Mouse (Mus musculus) ovary, postnatal 14 days (tissue): Measurements from ENCODE around the gene Ddn.
"Not testable (repeated sequence)": the region's sequence is repeated elsewhere in the genome, so short reads cannot be mapped to it uniquely, and the experiment has no call there.

Source experiments
- DNase-seq: peaks from one replicate; pipeline ENCODE4 v3.0.0; 2022; ENCODE audit warnings: low spot score

The Ddn gene

GRCm38 (mm10) chr15:98830736-98831683 is 21.7 kb upstream of the Ddn start, which contains the start of gene Prkag1:
TSS of gene Prkag1 (minus strand) at chr15:98831521.
- DNase-seq, result peak; percentile 96

GRCm38 (mm10) chr15:98827611-98828011 is 18.3 kb upstream of the Ddn start:
- no peak for DNase-seq

DNA sequence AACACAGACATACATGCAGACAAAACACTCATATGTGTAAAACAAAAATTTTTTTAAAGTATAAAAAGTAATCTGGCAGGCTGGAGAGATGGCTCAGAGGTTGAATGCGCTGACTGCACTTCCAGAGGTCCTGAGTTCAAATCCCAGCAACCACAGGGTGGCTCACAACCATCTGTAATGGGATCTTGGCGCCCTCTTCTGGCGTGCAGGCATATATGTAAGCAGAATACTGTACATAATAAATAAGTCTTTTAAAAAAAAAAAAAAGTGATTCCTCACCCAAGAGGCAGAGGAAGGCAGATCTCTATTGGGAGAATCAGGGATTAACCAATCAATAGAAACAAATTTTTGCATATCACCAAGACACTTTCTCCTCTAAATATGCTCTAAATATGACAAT is 14.1 kb upstream of the Ddn start:
- no peak for DNase-seq

- no peak for DNase-seq
Measured at GRCm38 (mm10) chr15:98822147-98822546, 12.9 kb upstream of the Ddn start.

DNA sequence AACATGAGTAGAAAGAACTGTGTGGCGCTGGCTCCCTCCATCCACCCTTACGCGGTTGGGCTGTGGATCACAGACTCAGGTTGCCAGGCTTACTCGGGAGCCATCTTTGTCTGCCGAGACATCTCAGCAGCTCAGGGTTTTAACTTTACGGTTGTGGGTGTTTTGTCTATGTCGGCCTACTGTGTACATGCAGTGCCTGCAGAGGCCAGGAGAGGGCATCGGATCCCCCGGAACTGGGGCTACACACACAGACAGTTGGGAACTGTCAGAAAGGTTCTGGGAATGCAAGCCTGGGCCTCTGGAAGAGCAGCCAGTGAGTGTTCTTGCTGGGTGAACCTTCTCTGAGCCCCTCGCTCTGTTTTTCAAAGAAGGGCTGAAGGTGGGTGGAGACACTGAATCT is 12.1 kb upstream of the Ddn start:
- DNase-seq, result no peak

DNA sequence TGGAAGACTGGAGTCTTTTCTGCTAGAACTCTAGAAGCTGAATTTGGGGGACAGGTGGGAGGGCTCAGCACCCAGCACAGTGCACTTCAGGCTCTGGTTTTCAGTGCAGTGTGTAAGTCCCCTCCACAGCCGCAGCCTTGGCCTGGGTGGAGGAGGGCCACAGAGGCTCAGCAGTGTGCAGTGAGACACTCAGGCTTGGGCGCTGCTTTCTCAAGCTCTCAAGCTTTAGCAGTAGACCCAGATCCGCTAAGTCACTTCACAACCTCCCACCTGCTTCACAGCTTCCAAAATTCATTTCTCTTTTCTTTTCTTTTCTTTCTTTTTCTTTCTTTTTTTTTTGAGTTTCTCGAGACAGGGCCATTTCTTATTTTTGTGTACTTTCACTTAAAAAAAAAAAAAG is 11.6 kb upstream of the Ddn start:
- DNase-seq, result no peak

- no peak for DNase-seq
Measured at GRCm38 (mm10) chr15:98818171-98818570, 8.9 kb upstream of the Ddn start.

DNA sequence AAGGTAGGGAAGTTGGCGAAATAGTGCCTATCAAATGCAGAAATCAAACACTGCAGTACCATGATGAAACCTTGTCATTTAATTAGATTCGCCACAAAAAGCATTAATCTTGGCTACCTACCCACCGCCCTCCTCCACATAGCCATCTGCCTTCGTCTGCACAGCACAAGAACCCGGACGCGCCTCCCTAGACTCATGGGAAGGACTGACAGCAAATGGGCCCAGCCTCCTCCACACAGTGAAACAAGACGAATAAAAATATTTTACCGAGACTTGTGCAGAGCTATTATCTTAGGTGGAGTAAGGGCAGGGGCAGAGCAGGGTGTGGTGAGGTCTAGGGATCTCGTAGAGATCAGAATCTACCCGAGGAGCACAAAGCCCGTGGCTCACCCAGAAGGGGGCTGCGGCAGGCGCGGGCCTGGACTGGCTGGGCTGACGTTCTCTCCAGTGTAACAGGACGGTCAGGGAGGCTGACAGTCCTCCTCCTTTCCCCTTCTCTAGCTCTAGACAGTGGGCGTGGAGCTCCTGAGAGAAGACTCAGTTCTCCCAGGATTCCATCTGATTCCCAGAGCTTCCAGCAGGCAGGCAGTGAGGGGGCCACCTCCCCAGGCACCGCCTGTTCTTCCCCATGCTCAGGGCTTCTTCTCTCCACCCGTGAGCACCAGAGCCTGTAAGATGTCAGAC is 3.6 kb upstream of the Ddn start:
- DNase-seq, result no peak

- DNase-seq, result not testable (repeated sequence)
Measured at GRCm38 (mm10) chr15:98810212-98810611, 922 bp upstream of the Ddn start.

- DNase-seq, result no peak
Measured at GRCm38 (mm10) chr15:98808651-98809134, 597 bp downstream of the Ddn start.

DNA sequence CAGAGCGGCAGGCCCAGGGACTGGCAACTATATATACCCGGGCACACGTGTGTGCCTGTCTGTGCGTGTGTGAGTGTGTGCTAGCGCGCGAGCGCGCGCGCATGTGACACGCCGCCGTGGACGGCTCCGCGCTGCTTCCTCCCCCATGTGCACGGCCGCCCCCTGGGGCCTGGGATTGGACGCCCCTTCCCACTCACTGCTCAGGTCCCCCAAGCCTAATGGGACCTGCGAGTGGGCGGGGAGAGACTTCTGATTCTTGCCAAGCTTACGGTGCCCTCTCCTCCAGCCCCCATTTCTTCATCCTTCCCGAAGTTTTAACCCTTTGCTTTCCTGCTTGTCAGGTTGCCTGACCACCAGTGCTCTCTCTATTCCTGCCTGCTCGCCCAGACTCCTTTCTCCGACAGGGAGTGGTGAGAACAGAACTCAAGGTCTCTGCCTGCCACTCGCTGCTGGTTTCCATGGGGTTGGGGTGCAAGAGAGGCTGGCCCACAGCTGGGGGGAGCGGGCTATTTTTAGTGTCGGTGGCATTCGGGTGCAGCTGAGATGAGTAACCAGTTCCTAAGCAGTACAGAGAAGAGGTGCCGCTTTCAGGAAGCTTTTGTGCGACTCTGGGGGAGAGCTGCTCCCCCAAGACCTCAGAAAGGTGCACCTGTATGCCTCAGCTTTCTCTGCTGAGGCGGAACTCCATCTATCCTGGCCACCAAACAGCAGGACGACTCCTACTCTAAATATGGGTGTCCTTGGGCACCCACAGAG is 1.2 kb downstream of the Ddn start:
- DNase-seq, result no peak

GRCm38 (mm10) chr15:98806809-98807770 is 2.2 kb downstream of the Ddn start:
- no peak for DNase-seq

GRCm38 (mm10) chr15:98806071-98806808 is 3.0 kb downstream of the Ddn start:
- DNase-seq, result no peak

DNA sequence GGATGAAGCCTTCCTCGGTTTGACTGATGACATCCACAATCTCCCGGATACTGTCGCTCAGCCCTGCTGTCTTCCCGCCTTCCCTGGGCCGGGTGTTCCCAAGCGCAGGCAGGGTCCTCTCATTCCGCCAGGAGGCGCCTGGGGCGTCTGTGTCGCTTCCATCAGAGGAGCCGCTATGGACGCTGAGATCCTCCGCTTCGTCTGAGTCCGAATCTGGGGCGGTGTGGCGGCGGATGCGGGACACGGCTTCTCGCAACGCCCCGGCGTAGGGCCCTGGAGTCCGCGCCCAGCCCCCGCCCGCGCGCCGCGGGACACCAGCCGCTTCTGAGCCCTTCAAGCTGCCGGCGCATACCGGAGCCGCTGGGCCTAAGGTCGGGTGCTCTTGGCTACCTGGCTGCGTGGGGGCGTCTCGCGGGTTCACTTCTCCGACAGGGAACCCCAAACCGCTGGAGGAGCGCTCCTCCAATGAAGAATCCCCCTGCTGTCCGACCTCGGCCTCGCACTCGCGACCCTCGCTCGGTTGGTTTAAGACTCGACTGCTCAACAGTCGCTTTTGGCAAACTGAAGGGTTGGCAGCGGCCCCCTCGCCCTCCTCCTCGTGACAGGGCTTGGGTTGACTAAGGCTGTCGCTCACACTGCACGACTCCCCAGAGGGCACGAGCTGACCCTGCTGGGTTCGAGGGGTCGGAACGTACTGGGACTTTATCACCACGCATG is 3.8 kb downstream of the Ddn start:
- peak; percentile 54 for DNase-seq

GRCm38 (mm10) chr15:98804054-98804453 is 5.2 kb downstream of the Ddn start:
- peak; percentile 82 for DNase-seq

GRCm38 (mm10) chr15:98802926-98803325 is 6.4 kb downstream of the Ddn start:
- DNase-seq, result no peak

DNA sequence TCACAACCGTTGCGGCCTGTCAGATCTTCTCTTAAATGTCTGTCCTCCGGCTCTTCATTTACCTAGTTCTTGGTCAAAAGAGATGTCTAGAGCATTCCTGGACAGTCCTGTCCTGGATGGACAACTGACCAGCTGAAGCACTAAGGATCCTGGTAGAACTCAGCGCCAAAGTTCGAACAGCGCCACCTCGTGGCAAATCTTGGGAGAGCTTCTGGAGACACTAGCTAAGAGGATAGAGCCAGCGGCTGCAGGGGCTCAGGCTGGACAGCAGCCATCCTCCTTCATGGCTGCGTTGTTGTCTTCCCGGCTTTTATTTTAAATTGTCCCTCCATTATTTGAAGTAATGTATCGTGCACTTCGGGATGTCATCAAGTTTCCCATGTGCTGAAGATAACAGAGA is 9.9 kb downstream of the Ddn start:
- DNase-seq, result peak; percentile 90

- no peak for DNase-seq
Measured at GRCm38 (mm10) chr15:98798903-98799302, 10.4 kb downstream of the Ddn start.

DNA sequence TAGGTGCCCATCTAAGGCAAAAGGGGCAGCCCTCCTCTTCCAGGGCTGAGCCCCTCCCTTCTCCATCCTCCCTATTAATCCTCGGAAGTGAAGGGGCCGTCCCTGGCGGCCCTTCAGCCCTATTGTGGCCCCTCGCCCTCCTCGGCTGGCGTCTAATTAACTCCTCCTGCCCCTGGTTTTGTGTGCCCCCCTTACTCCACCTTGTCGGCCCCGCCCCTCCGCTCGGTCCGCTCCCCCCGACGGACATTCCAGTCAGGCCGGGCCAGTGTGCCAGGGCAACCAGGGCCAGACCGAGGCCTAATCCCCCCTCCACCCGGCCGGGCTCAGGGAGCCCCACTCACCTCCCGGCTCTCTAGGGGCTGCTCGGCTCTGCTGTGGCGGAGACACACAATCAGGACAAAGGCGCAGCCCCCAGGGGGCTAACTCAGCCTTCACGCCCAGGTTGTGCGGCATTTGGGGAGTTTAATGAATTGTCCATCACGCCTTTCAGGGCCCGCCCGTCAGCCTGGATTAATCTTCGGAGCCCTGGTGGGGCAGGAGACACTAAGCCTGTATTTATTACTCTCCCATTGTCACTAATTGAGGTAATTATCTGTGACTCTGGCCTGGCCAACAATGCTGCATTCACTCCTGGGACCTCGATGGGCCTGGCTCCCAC is 11.3 kb downstream of the Ddn start:
- DNase-seq, result no peak
